Mouse (Mus musculus): ENCODE results near the gene Sf3b4. TPM values are rescaled to one million over a fixed set of nuclear protein-coding genes. Genes with fewer than 3 reads are reported as not detected.

Gene Sf3b4
- total RNA-seq, 2 experiments from 2014 or later, result 24.6 to 88.5 TPM

- ATAC-seq (replicated peaks; ENCODE audit: poor library complexity), result peak; percentile 54
Observed at GRCm38 (mm10) chr3:96219661-96220130, 47.6 kb downstream of the Sf3b4 start, which contains the start of the genes Bola1 and Hist2h2ab. Gene Bola1, minus strand, starts transcription at chr3:96219709. Gene Hist2h2ab, plus strand, starts transcription at chr3:96219865.

GRCm38 (mm10) chr3:96220131-96220764 is 48.1 kb downstream of the Sf3b4 start:
- ATAC-seq (replicated peaks; ENCODE audit: poor library complexity), result peak; percentile 24

- ATAC-seq (replicated peaks; ENCODE audit: poor library complexity), result peak; percentile 76
Observed at GRCm38 (mm10) chr3:96220765-96221639, 48.9 kb downstream of the Sf3b4 start, which contains the start of the genes Hist2h2ac and Hist2h2be. Gene Hist2h2ac, minus strand, starts transcription at chr3:96220880. Gene Hist2h2be, plus strand, starts transcription at chr3:96221119.

- ATAC-seq (replicated peaks; ENCODE audit: poor library complexity), result no peak
Observed at GRCm38 (mm10) chr3:96221640-96222038, 49.5 kb downstream of the Sf3b4 start.

GRCm38 (mm10) chr3:96222774-96223173 is 50.6 kb downstream of the Sf3b4 start:
- no peak for ATAC-seq (replicated peaks; ENCODE audit: poor library complexity)

GRCm38 (mm10) chr3:96225421-96225820 is 53.3 kb downstream of the Sf3b4 start:
- ATAC-seq (replicated peaks; ENCODE audit: poor library complexity), result no peak

Other genes with a start within 250 kb of the Sf3b4 start
- 101 and 132 TPM in 2 replicates for gene Anp32e, start 243.1 kb upstream of the Sf3b4 start, total RNA-seq (2015)
- 384 and 526 TPM in 2 replicates for gene Anp32e, start 243.1 kb upstream of the Sf3b4 start, total RNA-seq (2017)
- 22.1 and 25.9 TPM in 2 replicates for gene Plekho1, start 176.3 kb upstream of the Sf3b4 start, total RNA-seq (2015)
- gene Plekho1, start 176.3 kb upstream of the Sf3b4 start, total RNA-seq (2017), result 24.7 and 25.1 TPM in 2 replicates
- 26.3 and 28.4 TPM in 2 replicates for gene Vps45, start 113.9 kb upstream of the Sf3b4 start, total RNA-seq (2015)
- gene Vps45, start 113.9 kb upstream of the Sf3b4 start, total RNA-seq (2017), result 10.9 and 12.6 TPM in 2 replicates
- gene Otud7b, start 67.8 kb upstream of the Sf3b4 start, total RNA-seq (2015), result 3.0 and 3.2 TPM in 2 replicates
- gene Otud7b, start 67.8 kb upstream of the Sf3b4 start, total RNA-seq (2017), result 4.9 and 12.7 TPM in 2 replicates
- gene Mtmr11, start 10.3 kb upstream of the Sf3b4 start, total RNA-seq (2015), result not detected in 2 replicates
- gene Mtmr11, start 10.3 kb upstream of the Sf3b4 start, total RNA-seq (2017), result 0.08 TPM in 1 of 2 replicates, not detected in the other
- gene Sv2a, start 8.8 kb downstream of the Sf3b4 start, total RNA-seq (2015), result 0.34 and 0.49 TPM in 2 replicates
- gene Sv2a, start 8.8 kb downstream of the Sf3b4 start, total RNA-seq (2017), result 0.21 and 0.51 TPM in 2 replicates
- 29.1 and 34.3 TPM in 2 replicates for gene Bola1, start 47.4 kb downstream of the Sf3b4 start, total RNA-seq (2015)
- 42.9 and 50.4 TPM in 2 replicates for gene Bola1, start 47.4 kb downstream of the Sf3b4 start, total RNA-seq (2017)
- 5.7 and 9.1 TPM in 2 replicates for gene Hist2h2ab, start 47.5 kb downstream of the Sf3b4 start, total RNA-seq (2015)
- 113 and 300 TPM in 2 replicates for gene Hist2h2ab, start 47.5 kb downstream of the Sf3b4 start, total RNA-seq (2017)
- gene Hist2h2ac, start 48.5 kb downstream of the Sf3b4 start, total RNA-seq (2015), result 42.3 and 43.4 TPM in 2 replicates
- 3,711 and 3,907 TPM in 2 replicates for gene Hist2h2ac, start 48.5 kb downstream of the Sf3b4 start, total RNA-seq (2017)
- gene Hist2h2be, start 48.8 kb downstream of the Sf3b4 start, total RNA-seq (2015), result 5.4 and 5.9 TPM in 2 replicates
- gene Hist2h2be, start 48.8 kb downstream of the Sf3b4 start, total RNA-seq (2017), result 6.6 and 8.0 TPM in 2 replicates
- gene Hist2h3c2, start 66.8 kb downstream of the Sf3b4 start, total RNA-seq (2015), result 259 and 308 TPM in 2 replicates
- gene Hist2h3c2, start 66.8 kb downstream of the Sf3b4 start, total RNA-seq (2017), result 127 and 135 TPM in 2 replicates
- gene Hist2h2aa2, start 67.9 kb downstream of the Sf3b4 start, total RNA-seq (2015), result 54.6 and 61.5 TPM in 2 replicates
- gene Hist2h2aa2, start 67.9 kb downstream of the Sf3b4 start, total RNA-seq (2017), result 0.67 and 1,948 TPM in 2 replicates
- not detected in 2 replicates for gene Hist2h2aa1, start 73.2 kb downstream of the Sf3b4 start, total RNA-seq (2015)
- 7,846 and 10,813 TPM in 2 replicates for gene Hist2h2aa1, start 73.2 kb downstream of the Sf3b4 start, total RNA-seq (2017)
- 17.3 and 17.9 TPM in 2 replicates for gene Hist2h3c1, start 74.4 kb downstream of the Sf3b4 start, total RNA-seq (2015)
- 2.8 TPM in 1 of 2 replicates, not detected in the other for gene Hist2h3c1, start 74.4 kb downstream of the Sf3b4 start, total RNA-seq (2017)
- gene Hist2h4, start 91.0 kb downstream of the Sf3b4 start, total RNA-seq (2015), result 111 and 118 TPM in 2 replicates
- 114 and 115 TPM in 2 replicates for gene Hist2h4, start 91.0 kb downstream of the Sf3b4 start, total RNA-seq (2017)
- 773 and 862 TPM in 2 replicates for gene Hist2h3b, start 96.3 kb downstream of the Sf3b4 start, total RNA-seq (2015)
- 369 and 430 TPM in 2 replicates for gene Hist2h3b, start 96.3 kb downstream of the Sf3b4 start, total RNA-seq (2017)
- gene Hist2h2bb, start 97.4 kb downstream of the Sf3b4 start, total RNA-seq (2015), result 1,111 and 1,146 TPM in 2 replicates
- gene Hist2h2bb, start 97.4 kb downstream of the Sf3b4 start, total RNA-seq (2017), result 9,134 and 9,995 TPM in 2 replicates
- gene Fcgr1, start 121.6 kb downstream of the Sf3b4 start, total RNA-seq (2015), result 0.37 and 1.2 TPM in 2 replicates
- 0.14 and 0.21 TPM in 2 replicates for gene Fcgr1, start 121.6 kb downstream of the Sf3b4 start, total RNA-seq (2017)